Mouse (Mus musculus): ENCODE measurements at regions not wholly inside any gene's neighbourhood (a gene's known extent, or its start where the extent isn't known, plus 50 kb on each side); places are given as distances from the start of the nearest gene placed in this dataset.

DNA sequence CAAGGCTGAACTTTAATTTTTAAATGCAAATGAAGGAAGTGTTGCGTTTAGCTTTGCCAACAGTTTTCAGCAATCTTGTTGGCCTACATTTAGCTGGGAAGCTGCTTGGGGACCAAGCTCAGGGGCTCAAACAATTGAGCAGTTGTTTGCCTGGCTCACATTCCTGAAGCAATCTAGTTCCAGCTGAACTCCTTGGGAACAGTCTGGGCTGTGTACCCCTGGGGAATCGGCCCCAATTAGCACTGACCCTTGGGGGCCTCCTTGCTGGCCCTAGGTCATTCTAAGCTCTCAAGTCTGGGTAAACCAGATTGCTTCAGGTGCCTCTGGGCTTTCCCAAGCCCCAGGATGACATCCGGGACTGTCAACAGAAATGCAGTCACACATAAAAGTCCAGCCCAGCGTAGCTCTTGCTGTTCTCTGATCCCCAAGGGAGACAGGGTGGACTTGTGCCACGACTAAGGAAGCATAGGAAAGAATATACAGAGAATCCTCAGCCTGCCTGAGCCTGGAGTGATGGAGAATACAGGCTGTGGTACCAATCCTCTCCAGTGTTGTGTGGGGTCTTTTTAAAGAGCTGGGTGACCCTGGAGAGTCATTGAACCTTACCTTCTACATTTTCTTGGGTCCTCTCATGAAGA, 440.4 kb downstream of the Sox2 start:
- peak; percentile 26; the same call in 1 of the 2 replicates for ATAC-seq (ENCODE audit: low FRiP score)
- no peak for TF ChIP-seq CTCF (IDR thresholded peaks at IDR 0.05)

DNA sequence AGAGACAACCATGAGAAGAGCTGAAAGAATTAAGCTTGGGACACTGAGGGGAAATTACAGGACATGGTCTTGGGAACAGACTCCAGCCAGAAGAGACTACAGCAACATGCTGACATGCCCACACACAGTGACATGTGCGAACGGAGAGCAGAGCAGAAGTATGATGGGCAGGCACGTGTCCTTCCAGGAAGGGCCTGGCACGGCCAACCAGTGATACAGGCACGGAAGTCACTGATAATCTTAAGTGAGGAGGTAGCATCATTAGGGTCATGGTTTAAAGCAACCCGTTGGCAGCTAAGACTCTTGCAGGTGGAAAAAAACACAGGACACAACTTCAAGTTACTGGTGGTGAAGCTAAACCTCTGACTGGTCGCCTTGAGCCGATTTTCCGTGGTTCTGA, 442.8 kb downstream of the Sox2 start:
- Histone ChIP-seq H3K4me1 (ENCODE audit: insufficient read depth, low read length) (peaks cover 8% of the 10 kb centered on the region; the same call in 1 of the 2 replicates), H3K4me3 (ENCODE audit: low read depth, low read length) (no peak overlapping the region), H3K36me3 (ENCODE audit: insufficient read depth, low read length) (no peaks in the 10 kb centered on the region), H3K27me3 (ENCODE audit: insufficient read depth, low read length) (no peaks in the 10 kb centered on the region), H3K27ac (ENCODE audit: low read depth, low read length) (no peak overlapping the region), H3K4me2 (ENCODE audit: low read depth, low read length, poor library complexity, severe bottlenecking) (no peak overlapping the region), H3K9me3 (ENCODE audit: low read length) (no peaks in the 10 kb centered on the region), H3K9ac (replicated peaks; ENCODE audit: low read length, poor library complexity, severe bottlenecking) (no peak overlapping the region)
- no peak for TF ChIP-seq CTCF (IDR thresholded peaks at IDR 0.05)
- 92% methylated on average over 9 of the region's 9 CpGs for WGBS
- ATAC-seq (ENCODE audit: low FRiP score), result no peak
- no peak for DNase-seq (ENCODE audit: low spot score)

More for the DNA sequence above, 440.4 kb downstream of the Sox2 start:
- H3K9me3 ChIP-seq (ENCODE audit: low read length), result no peaks in the 10 kb centered on the region
- H3K4me1 ChIP-seq (ENCODE audit: insufficient read depth, low read length), result peaks cover 11% of the 10 kb centered on the region; the same call in 1 of the 2 replicates
- peak overlapping the region; percentile 51; the same call in 1 of the 2 replicates for H3K27ac ChIP-seq (ENCODE audit: low read depth, low read length)
- H3K4me3 ChIP-seq (ENCODE audit: low read depth, low read length), result no peak overlapping the region
- H3K4me2 ChIP-seq (ENCODE audit: low read depth, low read length, poor library complexity, severe bottlenecking), result no peak overlapping the region
- WGBS, result 41% methylated on average over 5 of the region's 5 CpGs
- no peaks in the 10 kb centered on the region for H3K36me3 ChIP-seq (ENCODE audit: insufficient read depth, low read length)
- no peaks in the 10 kb centered on the region for H3K27me3 ChIP-seq (ENCODE audit: insufficient read depth, low read length)
- peak; percentile 61 for DNase-seq (ENCODE audit: low spot score)
- no peak overlapping the region for H3K9ac ChIP-seq (replicated peaks; ENCODE audit: low read length, poor library complexity, severe bottlenecking)

DNA sequence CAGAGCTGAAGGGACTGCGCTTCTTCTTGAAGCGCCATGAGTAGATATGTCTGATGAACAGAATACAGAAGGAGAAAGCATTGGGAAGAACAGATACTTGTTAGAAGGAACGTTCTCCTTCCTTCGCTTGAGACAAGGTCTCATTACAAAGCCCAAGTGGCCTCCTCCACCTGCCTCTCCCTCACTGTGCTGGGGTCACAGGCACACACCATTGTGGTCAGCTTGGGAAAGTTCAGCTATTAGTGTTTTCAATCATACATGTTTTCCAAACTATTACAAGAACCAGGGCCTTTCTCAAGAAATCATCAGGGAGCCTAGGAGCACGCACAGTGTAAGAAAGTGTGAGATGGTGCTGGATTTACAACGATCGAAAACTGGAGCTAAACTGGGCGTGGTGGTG, 445.0 kb downstream of the Sox2 start:
- Histone ChIP-seq H3K9me3 (ENCODE audit: low read length) (no peaks in the 10 kb centered on the region), H3K9ac (replicated peaks; ENCODE audit: low read length, poor library complexity, severe bottlenecking) (no peak overlapping the region), H3K27me3 (ENCODE audit: insufficient read depth, low read length) (no peaks in the 10 kb centered on the region), H3K4me3 (ENCODE audit: low read depth, low read length) (no peak overlapping the region), H3K36me3 (ENCODE audit: insufficient read depth, low read length) (no peaks in the 10 kb centered on the region), H3K4me2 (ENCODE audit: low read depth, low read length, poor library complexity, severe bottlenecking) (no peak overlapping the region), H3K4me1 (ENCODE audit: insufficient read depth, low read length) (no peaks in the 10 kb centered on the region), H3K27ac (ENCODE audit: low read depth, low read length) (no peak overlapping the region)
- TF ChIP-seq CTCF (IDR thresholded peaks at IDR 0.05), result no peak
- ATAC-seq (ENCODE audit: low FRiP score), result no peak
- no peak for DNase-seq (ENCODE audit: low spot score)
- WGBS, result 95% methylated on average over 8 of the region's 8 CpGs

DNA sequence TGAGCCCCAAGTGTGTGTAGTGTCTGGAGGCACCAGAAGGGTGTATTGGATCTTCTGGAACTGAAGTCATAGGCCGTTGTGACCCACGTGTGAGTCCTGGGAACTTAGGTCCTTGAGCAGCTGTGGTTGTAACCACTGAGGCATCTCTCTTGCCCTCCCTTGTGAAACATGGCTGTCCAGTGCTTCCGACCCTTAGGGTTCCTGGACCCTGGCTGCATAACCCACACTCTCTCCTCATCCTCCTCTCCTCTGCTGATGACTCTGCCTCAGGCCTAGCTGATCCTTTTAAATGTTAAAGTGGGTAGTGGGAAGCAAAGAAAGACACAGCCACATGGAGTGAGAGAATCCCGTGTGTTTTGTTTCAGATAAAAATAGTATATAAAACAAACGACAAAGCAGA, 446.2 kb downstream of the Sox2 start:
- no peak overlapping the region for H3K4me3 ChIP-seq (ENCODE audit: low read depth, low read length)
- TF ChIP-seq CTCF (IDR thresholded peaks at IDR 0.05), result no peak
- no peak overlapping the region for H3K4me2 ChIP-seq (ENCODE audit: low read depth, low read length, poor library complexity, severe bottlenecking)
- H3K9ac ChIP-seq (replicated peaks; ENCODE audit: low read length, poor library complexity, severe bottlenecking), result no peak overlapping the region
- H3K27me3 ChIP-seq (ENCODE audit: insufficient read depth, low read length), result no peaks in the 10 kb centered on the region
- H3K9me3 ChIP-seq (ENCODE audit: low read length), result no peaks in the 10 kb centered on the region
- H3K36me3 ChIP-seq (ENCODE audit: insufficient read depth, low read length), result no peaks in the 10 kb centered on the region
- WGBS, result 78% methylated on average over 5 of the region's 5 CpGs
- H3K27ac ChIP-seq (ENCODE audit: low read depth, low read length), result no peak overlapping the region
- no peak for ATAC-seq (ENCODE audit: low FRiP score)
- no peak for DNase-seq (ENCODE audit: low spot score)
- H3K4me1 ChIP-seq (ENCODE audit: insufficient read depth, low read length), result no peaks in the 10 kb centered on the region

DNA sequence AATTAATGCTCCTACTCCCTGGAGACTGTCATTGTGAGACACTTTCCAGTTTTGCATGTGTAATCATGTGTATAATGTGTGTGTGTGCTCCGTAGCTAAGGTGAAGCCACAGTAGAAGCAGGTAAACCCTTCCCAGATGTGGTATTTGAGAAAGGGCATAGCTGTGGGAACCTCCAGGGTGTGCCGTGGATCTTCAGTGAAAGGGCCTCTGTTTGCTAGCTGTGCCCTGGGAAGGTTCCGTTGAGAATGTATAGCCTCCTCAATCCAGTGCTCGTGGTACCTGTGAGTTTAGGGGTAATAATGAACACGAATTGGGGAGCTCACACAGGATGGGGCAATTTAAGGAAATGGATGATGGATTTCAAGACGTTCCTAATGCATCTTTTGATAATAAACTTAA, 447.6 kb downstream of the Sox2 start:
- Histone ChIP-seq H3K27me3 (ENCODE audit: insufficient read depth, low read length) (no peaks in the 10 kb centered on the region), H3K4me3 (ENCODE audit: low read depth, low read length) (no peak overlapping the region), H3K9ac (replicated peaks; ENCODE audit: low read length, poor library complexity, severe bottlenecking) (no peak overlapping the region), H3K4me2 (ENCODE audit: low read depth, low read length, poor library complexity, severe bottlenecking) (no peak overlapping the region), H3K9me3 (ENCODE audit: low read length) (no peaks in the 10 kb centered on the region), H3K4me1 (ENCODE audit: insufficient read depth, low read length) (no peaks in the 10 kb centered on the region), H3K27ac (ENCODE audit: low read depth, low read length) (no peak overlapping the region), H3K36me3 (ENCODE audit: insufficient read depth, low read length) (no peaks in the 10 kb centered on the region)
- DNase-seq (ENCODE audit: low spot score) (no peak), ATAC-seq (ENCODE audit: low FRiP score) (no peak)
- 89% methylated on average over 6 of the region's 6 CpGs for WGBS
- no peak for TF ChIP-seq CTCF (IDR thresholded peaks at IDR 0.05)

DNA sequence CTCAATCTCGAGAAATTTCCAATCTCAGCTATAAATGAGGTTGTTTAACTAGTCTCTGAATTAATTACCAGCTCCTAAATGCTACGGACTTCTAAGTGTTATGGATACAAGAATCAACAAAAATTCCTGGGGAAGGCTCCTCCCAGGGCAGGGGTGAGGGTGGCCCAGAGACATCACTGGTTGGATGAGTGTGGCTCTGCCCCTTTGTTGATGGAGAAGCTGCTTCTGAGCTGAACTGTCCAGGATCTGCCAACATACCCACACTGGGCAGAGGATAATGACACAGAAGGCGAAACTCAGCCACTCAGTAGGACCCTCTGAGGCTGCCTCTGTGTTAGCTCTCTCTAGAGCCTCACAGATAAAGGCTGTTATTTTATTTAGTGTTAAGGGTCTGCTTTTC, 449.0 kb downstream of the Sox2 start:
- Histone ChIP-seq H3K4me1 (ENCODE audit: insufficient read depth, low read length) (no peaks in the 10 kb centered on the region), H3K36me3 (ENCODE audit: insufficient read depth, low read length) (no peaks in the 10 kb centered on the region), H3K27me3 (ENCODE audit: insufficient read depth, low read length) (no peaks in the 10 kb centered on the region), H3K9ac (replicated peaks; ENCODE audit: low read length, poor library complexity, severe bottlenecking) (no peak overlapping the region), H3K4me2 (ENCODE audit: low read depth, low read length, poor library complexity, severe bottlenecking) (no peak overlapping the region), H3K9me3 (ENCODE audit: low read length) (no peaks in the 10 kb centered on the region), H3K27ac (ENCODE audit: low read depth, low read length) (no peak overlapping the region), H3K4me3 (ENCODE audit: low read depth, low read length) (no peak overlapping the region)
- DNase-seq (ENCODE audit: low spot score), result no peak
- WGBS, result 69% methylated on average over 3 of the region's 3 CpGs
- ATAC-seq (ENCODE audit: low FRiP score), result no peak
- no peak for TF ChIP-seq CTCF (IDR thresholded peaks at IDR 0.05)
